Mouse (Mus musculus): Measurements from ENCODE around the gene Sgcd. TPM values are rescaled to one million over a fixed set of nuclear protein-coding genes. Genes with fewer than 3 reads are reported as not detected.
"Not testable (repeated sequence)": the region's sequence is repeated elsewhere in the genome, so short reads cannot be mapped to it uniquely, and the experiment has no call there.

The Sgcd gene
- total RNA-seq, 2 experiments from 2014 or later = 14.1 to 16.8 TPM

DNA sequence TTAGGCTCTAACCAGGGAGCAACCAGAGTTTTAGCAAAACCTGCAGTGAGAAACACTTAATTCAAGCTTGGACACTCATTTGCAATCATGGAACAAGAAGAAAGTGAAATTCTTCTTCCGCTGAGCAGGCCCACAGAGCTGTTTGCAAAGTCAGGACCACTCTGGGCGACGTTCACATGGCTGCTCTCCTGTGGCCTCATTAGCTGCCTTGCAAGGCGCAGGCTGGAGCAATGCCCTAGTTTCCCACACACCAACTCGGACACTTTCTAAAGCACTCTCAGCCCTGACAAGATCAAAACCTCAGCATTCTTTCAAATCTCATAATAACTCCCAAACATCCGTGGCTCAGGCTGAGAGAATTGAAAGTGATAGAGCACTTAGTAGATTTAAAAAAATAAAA is 480.7 kb downstream of the Sgcd start:
- intact Hi-C loops (cut with DNase I) = no loop called here
- peak; percentile 3 to 5 for DNase-seq (ENCODE audit: low spot score in 2 of 2)

DNA sequence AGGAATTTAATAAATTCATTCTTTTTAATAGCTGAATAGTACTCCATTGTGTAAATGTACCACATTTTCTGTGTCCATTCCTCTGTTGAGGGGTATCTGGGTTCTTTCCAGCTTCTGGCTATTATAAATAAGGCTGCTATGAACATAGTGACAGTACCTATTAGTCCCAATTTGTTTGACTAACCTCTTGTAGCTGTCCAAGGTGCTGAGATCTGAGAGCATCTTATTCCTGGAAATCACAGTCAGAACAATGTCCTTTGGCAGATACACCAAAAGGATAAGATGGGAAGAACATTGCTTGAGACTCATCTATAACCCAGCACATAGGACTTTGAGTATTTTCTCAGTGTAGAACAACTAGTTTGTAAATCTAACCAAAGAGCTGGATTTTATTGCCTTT is 485.5 kb downstream of the Sgcd start:
- DNase-seq (ENCODE audit: low spot score in 2 of 2); intact Hi-C loops (cut with DNase I): not testable (repeated sequence)

DNA sequence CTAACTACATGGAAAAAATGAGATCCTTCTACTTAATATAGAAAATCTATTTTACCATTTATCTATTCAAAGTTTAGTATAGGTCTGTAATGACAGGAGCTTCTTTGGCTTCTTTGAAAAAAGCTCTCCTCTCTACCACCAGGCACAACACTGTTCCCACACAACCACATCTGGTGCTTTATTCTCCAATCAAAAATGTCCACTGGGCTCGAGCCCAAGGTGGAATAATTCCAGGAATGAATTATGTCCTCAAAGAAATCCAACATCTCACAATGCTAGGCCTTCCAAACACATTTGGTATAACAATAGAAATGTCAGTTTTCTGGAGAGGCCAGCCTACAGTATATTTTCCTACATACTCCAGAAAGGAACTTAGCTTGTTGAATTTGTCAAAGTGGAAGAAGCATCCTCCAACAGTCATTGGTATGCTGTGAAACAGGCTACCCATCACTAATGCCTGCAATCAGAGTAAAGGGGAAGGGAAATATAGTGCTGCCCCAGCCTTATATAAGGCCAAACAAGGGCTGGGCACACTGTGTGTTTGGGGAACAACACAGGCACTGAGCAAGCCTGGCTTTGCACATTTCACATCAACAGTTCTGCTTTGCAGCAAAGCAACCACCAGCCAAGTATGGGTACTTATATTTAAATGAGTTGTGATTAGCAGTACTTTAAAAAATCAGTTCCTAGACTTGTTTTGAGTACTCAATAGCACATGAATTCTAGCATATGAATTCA is 515.1 kb downstream of the Sgcd start:
- intact Hi-C loops (cut with DNase I) = no loop called here
- DNase-seq (ENCODE audit: low spot score in 2 of 2) = peak; percentile 30 to 65

GRCm38 (mm10) chr11:47460700-47461099 is 528.1 kb downstream of the Sgcd start:
- intact Hi-C loops (cut with DNase I) = not testable (repeated sequence)

DNA sequence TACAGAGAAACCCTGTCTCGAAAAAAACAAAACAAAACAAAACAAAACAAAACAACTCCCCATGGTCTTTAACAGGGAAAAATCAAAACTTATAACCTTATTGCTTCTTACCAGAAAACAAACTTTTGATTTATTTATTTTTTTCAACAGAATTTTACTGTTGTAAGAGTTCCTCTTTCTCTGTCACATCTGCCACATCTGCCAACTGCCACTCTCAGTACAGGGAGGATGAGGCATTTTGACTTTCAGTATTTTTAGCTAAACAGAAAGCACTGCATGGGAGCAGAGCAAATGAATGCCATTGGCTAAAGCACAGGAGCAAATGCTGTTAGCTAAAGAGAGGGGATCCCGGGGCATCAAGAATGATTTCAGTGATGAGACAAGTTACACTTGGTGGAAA is 528.6 kb downstream of the Sgcd start:
- intact Hi-C loops (cut with DNase I) = no loop called here
- DNase-seq (ENCODE audit: low spot score in 2 of 2) = no peak

More at GRCm38 (mm10) chr11:47460700-47461099, 528.1 kb downstream of the Sgcd start:
- not testable (repeated sequence) for DNase-seq (ENCODE audit: low spot score in 2 of 2)

DNA sequence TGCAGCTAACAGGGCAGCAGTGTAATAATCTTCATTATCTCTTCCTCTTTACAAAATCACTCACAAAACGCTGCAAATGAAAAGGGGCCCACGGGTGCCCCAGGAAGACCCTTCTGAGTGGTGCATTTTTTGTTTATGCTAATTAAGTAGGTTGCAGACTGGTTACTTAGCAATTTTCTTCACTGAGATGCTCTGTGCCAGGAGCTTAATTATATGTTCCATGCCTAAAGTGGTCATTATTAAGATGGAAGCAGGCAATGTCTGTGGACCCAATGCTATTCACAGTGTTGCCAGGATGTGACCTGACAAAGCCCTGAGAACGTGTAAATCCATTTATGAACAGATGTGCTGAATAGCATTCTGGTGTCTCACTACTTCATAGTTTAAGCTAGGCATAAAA is 529.6 kb downstream of the Sgcd start:
- DNase-seq (ENCODE audit: low spot score in 2 of 2) = no peak
- intact Hi-C loops (cut with DNase I) = no loop called here

DNA sequence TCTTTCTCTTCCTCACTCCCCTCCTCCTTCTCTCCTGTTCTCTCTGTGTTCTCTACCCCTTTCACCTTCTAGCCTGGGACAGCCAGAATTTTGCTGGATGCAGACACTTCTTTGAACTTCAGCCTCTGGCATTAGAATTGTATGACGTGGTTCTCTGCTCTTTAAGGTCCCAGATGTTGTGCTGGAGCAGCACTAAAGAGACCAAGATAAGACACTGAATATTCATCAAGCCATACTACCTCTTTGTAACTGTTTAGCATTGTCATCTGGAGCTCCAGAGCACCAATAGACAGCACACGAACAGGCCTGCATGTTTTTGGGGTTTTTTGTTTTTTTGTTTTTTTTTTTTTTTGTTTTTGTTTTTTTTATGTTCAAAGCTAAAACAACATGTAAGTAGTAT is 541.0 kb downstream of the Sgcd start:
- DNase-seq (ENCODE audit: low spot score in 2 of 2) = no peak
- intact Hi-C loops (cut with DNase I) = no loop called here

GRCm38 (mm10) chr11:47446337-47446736 is 542.4 kb downstream of the Sgcd start:
- DNase-seq (ENCODE audit: low spot score in 2 of 2) = no peak
- intact Hi-C loops (cut with DNase I) = no loop called here

DNA sequence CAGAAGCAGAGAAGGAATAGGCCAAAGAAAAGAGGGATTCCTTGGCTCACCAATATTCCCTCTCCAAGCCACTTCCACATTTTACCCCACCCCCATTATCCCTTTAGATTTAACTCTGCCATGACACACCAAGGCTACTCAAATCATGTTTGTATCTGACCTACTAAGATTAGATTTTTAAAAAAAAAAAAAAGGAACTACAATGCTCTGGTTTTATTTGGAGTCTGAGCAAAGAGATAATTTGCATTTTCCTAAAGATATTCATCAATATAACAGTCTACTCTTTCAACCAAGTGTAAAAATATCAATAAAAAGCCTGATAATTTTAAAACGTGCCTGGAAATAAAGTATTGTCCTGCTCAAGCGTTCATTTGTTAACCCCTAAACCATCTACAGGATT is 543.1 kb downstream of the Sgcd start:
- intact Hi-C loops (cut with DNase I) = no loop called here
- DNase-seq (ENCODE audit: low spot score in 2 of 2) = no peak

GRCm38 (mm10) chr11:47442266-47442665 is 546.5 kb downstream of the Sgcd start:
- no peak for DNase-seq (ENCODE audit: low spot score in 2 of 2)
- intact Hi-C loops (cut with DNase I) = no loop called here

DNA sequence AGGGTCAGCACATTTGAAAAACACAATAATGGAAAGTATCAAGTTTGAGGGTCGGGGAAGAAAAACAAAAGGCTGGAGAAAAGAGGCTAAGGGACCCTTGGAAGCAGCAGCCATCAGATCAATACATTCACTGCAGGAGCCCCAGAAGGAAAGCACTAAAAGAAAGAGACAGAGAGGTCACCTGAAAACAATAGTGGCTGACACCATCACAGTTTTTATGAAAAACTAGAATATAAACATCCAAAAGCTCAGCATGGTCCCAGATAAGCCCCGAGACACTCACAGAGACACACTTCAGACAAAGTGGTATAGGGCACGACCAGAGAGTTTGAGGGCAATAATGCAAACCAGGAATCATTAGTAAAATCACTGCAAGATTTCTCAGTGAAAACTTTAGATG is 589.2 kb downstream of the Sgcd start:
- intact Hi-C loops (cut with DNase I) = no loop called here
- no peak for DNase-seq (ENCODE audit: low spot score in 2 of 2)

DNA sequence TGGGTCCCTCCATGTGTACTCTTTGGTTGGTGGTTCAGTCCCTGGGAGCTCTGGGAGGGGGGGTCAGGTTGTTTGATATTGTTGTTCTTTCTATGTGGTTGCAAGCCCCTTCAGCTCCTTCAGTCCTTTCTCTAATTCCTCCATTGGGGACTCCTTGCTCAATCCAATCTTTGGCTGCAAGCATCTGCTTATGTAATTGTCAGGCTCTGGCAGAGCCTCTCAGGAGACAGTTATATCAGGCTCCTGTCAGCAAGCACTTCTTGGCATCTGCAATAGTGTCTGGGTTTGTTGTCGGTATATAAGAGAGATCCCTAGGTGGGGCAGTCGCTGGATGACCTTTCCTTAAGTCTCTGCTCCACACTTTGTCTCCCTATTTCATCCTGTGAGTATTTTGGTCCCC is 598.0 kb downstream of the Sgcd start:
- intact Hi-C loops (cut with DNase I); DNase-seq (ENCODE audit: low spot score in 2 of 2): not testable (repeated sequence)

DNA sequence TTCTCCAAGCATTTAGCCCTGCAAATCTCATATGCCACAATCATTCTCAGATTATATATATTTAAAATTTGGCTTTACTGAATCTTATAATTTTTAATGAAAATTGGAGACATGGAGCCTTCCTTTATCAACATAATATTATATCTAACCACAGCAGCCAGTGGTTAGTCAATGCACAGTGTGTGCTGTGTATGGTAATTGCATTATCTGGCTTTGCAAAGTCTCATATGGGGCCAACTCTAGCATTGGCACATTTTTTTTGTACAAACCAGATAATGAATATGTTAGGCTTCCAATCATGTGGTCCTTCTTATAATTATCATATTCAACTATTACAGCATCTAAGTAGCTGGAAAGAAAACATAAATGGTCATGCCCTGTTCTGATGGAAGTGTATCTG is 599.4 kb downstream of the Sgcd start:
- no peak for DNase-seq (ENCODE audit: low spot score in 2 of 2)
- intact Hi-C loops (cut with DNase I) = no loop called here

- DNase-seq (ENCODE audit: low spot score in 2 of 2) = no peak
- intact Hi-C loops (cut with DNase I) = no loop called here
Observed at GRCm38 (mm10) chr11:47387726-47388125, 601.0 kb downstream of the Sgcd start.

DNA sequence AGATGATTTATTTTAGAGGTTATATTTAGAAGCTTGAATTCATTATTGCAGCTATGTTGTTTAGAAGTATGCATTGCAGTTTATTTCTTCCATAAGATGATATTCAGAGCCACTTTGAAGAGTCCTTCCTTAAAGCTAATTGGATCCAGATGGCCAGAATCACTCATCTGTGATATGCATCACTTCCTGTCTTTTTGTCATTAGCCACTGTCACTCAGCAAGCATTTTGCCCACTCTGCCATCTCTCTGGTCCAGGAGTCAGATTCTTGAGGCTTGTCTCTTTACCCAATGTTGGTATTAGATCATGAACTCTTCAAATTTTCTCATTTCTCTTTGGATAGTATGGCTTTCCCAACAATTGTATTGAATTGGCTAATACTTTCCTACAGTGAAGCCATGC is 602.6 kb downstream of the Sgcd start:
- no peak for DNase-seq (ENCODE audit: low spot score in 2 of 2)
- intact Hi-C loops (cut with DNase I) = no loop called here

GRCm38 (mm10) chr11:47379630-47379958 is 609.2 kb downstream of the Sgcd start:
- intact Hi-C loops (cut with DNase I) = no loop called here
- no peak for DNase-seq (ENCODE audit: low spot score in 2 of 2)

GRCm38 (mm10) chr11:47378843-47379629 is 609.7 kb downstream of the Sgcd start:
- peak; percentile 19 to 20 for DNase-seq (ENCODE audit: low spot score in 2 of 2)
- intact Hi-C loops (cut with DNase I) = no loop called here

GRCm38 (mm10) chr11:47377421-47377820 is 611.3 kb downstream of the Sgcd start:
- DNase-seq (ENCODE audit: low spot score in 2 of 2) = no peak
- intact Hi-C loops (cut with DNase I) = no loop called here

- no peak for DNase-seq (ENCODE audit: low spot score in 2 of 2)
- intact Hi-C loops (cut with DNase I) = no loop called here
Observed at GRCm38 (mm10) chr11:47376915-47377314, 611.9 kb downstream of the Sgcd start.

DNA sequence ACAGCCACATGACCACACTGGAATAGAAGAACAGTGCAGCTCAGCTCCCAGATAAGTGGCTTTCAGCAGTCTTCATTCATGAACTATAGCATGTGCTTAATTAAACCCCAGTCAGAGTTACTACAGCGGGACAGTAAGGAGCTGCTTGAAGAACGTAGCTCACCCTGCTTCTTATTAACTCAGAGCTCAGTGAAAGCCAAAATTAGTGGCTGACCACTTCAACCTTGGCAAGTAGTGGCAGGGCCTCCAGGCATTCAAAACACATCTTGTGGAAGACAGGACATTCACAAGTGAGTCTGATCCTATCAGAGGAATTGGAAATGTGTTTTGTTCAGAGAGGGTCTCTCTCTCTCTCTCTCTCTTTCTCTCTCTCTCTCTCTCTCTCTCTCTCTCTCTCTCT is 617.2 kb downstream of the Sgcd start:
- intact Hi-C loops (cut with DNase I) = no loop called here
- DNase-seq (ENCODE audit: low spot score in 2 of 2) = no peak

GRCm38 (mm10) chr11:47351585-47351984 is 637.2 kb downstream of the Sgcd start:
- intact Hi-C loops (cut with DNase I) = no loop called here
- DNase-seq (ENCODE audit: low spot score in 2 of 2) = no peak
